Mouse (Mus musculus): ENCODE measurements around the gene Zg16. TPM values are rescaled to one million over a fixed set of nuclear protein-coding genes. Genes with fewer than 3 reads are reported as not detected.
"Not testable (repeated sequence)": the region's sequence is repeated elsewhere in the genome, so short reads cannot be mapped to it uniquely, and the experiment has no call there.

Zg16 gene
- 29.5 and 61.7 TPM in 2 replicates for polyA plus RNA-seq (2015; fragmentation: Nextera tagmentation; extraction: Ambion mirVana)

- H3K9ac ChIP-seq (ENCODE audit: low read length); H3K4me3 ChIP-seq (replicated peaks; ENCODE audit: low read length); H3K36me3 ChIP-seq (ENCODE audit: control insufficient read depth, insufficient read depth, low read length); H3K4me2 ChIP-seq (ENCODE audit: low read depth, low read length); H3K9me3 ChIP-seq (replicated peaks; ENCODE audit: control insufficient read depth, low read length); H3K4me1 ChIP-seq (ENCODE audit: control insufficient read depth, insufficient read depth, low read length); H3K27ac ChIP-seq (ENCODE audit: low read length); H3K27me3 ChIP-seq (ENCODE audit: control insufficient read depth, insufficient read depth, low read length); ATAC-seq (ENCODE audit: insufficient read depth, low FRiP score): not testable (repeated sequence)
- 74% methylated on average over 6 of the region's 6 CpGs for WGBS
Measured at GRCm38 (mm10) chr7:127087278-127088010, at the start of gene Zg16. Zg16 (minus strand) TSS chr7:127087328.

DNA sequence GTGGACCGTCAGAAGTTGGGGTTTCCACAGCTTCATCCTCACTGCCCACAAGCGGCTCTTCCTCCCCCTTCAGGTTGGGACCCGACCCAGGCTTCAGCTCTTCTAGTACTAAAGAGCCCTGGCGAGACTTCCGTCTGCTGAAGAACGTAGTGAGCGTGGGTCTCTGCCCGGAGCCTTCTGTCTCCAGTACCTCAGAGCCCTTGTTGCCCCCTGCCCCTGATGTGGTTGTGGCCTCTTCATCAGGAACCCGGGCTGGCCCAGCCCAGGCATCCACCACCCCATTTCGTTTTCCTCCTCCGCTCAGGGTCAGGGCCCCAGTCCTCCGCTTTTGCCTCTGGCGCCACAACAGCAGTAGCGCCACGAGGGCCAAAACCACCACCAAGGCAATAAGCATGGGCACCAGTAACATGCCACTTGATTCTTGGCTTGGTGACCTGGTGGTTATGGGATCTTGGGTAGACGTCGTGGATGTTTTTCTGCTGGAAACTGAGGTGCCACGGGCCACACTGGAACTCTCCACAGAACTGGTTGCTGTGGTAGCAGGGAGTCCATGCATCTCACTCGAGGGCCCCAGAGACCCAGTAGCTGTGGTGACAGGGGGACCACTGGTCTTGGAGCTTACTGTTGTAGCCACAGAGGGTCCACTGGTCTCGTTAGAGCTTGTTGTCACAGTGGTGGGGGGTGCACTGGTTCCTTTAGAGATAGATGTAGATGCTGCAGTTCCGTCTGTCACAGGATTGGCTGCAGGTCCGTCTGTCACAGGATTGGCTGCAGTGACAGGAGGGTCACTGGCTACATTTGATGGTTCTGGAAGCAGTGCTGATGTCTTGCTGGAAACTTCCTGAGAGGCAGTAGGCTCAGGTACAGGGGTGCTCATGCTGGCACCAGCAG, 49.3 kb upstream of the Zg16 start:
- Histone ChIP-seq H3K27ac (ENCODE audit: low read length) (no peak overlapping the region), H3K4me3 (replicated peaks; ENCODE audit: low read length) (no peak overlapping the region), H3K27me3 (ENCODE audit: control insufficient read depth, insufficient read depth, low read length) (no peaks in the 10 kb centered on the region), H3K9ac (ENCODE audit: low read length) (no peak overlapping the region), H3K4me1 (ENCODE audit: control insufficient read depth, insufficient read depth, low read length) (no peaks in the 10 kb centered on the region), H3K4me2 (ENCODE audit: low read depth, low read length) (no peak overlapping the region), H3K9me3 (replicated peaks; ENCODE audit: control insufficient read depth, low read length) (no peaks in the 10 kb centered on the region), H3K36me3 (ENCODE audit: control insufficient read depth, insufficient read depth, low read length) (no peaks in the 10 kb centered on the region)
- no peak for ATAC-seq (ENCODE audit: insufficient read depth, low FRiP score)
- WGBS, result 79% methylated on average over 22 of the region's 22 CpGs

DNA sequence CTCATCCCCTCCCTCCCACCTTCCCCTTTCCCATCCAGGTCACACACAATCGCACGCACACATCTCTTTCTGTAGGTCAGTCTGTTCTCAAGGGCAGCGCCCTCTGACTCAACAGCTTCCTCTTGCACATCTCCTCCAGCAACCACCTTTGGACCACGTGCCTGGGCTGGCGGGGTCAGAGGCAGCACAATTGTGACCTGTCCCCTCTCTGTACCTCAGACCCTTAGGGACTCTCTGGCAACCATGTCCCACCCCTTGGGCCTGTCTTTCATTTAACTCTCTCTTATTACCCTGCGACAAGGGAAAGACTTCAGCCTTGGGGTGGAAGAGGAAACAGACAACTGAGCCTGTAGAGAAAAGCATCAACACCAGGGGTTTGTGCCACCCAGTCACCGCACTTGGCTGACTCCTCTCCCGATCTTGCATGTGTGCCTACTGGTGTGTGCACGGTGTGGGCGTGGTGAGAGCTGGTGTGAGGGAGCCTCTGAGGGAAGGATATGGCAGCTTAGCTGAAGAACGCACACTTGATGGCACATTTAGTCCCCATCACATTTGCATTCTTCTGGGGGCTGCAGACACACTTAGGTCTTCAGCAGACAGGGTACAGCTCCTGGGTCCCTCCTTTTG, 47.8 kb upstream of the Zg16 start:
- ATAC-seq (ENCODE audit: insufficient read depth, low FRiP score), result no peak
- no peaks in the 10 kb centered on the region for H3K27me3 ChIP-seq (ENCODE audit: control insufficient read depth, insufficient read depth, low read length)
- no peak overlapping the region for H3K9ac ChIP-seq (ENCODE audit: low read length)
- no peaks in the 10 kb centered on the region for H3K9me3 ChIP-seq (replicated peaks; ENCODE audit: control insufficient read depth, low read length)
- H3K4me1 ChIP-seq (ENCODE audit: control insufficient read depth, insufficient read depth, low read length), result no peaks in the 10 kb centered on the region
- no peaks in the 10 kb centered on the region for H3K36me3 ChIP-seq (ENCODE audit: control insufficient read depth, insufficient read depth, low read length)
- WGBS, result 75% methylated on average over 11 of the region's 11 CpGs
- no peak overlapping the region for H3K4me2 ChIP-seq (ENCODE audit: low read depth, low read length)
- no peak overlapping the region for H3K27ac ChIP-seq (ENCODE audit: low read length)
- no peak overlapping the region for H3K4me3 ChIP-seq (replicated peaks; ENCODE audit: low read length)

DNA sequence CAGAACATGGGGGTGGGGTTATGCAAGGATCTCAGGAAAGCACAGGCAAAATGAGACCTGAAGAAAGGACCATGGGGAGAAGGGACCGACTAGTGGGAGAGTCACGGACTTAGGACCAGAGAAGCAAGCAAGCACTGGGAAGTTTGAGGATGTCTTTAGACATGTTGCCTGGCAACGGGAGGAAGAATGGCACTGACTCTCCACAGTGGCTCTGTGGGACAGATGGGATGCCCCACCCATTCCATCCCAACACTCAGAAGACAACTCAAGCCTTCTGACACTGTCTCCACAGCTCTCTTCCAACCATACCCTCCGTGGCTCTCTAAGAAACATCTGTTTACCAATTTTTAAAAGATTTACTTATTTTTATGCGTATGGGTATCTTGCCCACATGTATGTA, 46.0 kb upstream of the Zg16 start:
- H3K4me2 ChIP-seq (ENCODE audit: low read depth, low read length), result no peak overlapping the region
- H3K4me1 ChIP-seq (ENCODE audit: control insufficient read depth, insufficient read depth, low read length), result no peaks in the 10 kb centered on the region
- no peak overlapping the region for H3K9ac ChIP-seq (ENCODE audit: low read length)
- WGBS, result 71% methylated on average over 5 of the region's 5 CpGs
- no peak for ATAC-seq (ENCODE audit: insufficient read depth, low FRiP score)
- no peaks in the 10 kb centered on the region for H3K36me3 ChIP-seq (ENCODE audit: control insufficient read depth, insufficient read depth, low read length)
- no peaks in the 10 kb centered on the region for H3K27me3 ChIP-seq (ENCODE audit: control insufficient read depth, insufficient read depth, low read length)
- no peaks in the 10 kb centered on the region for H3K9me3 ChIP-seq (replicated peaks; ENCODE audit: control insufficient read depth, low read length)
- H3K4me3 ChIP-seq (replicated peaks; ENCODE audit: low read length), result no peak overlapping the region
- no peak overlapping the region for H3K27ac ChIP-seq (ENCODE audit: low read length)

DNA sequence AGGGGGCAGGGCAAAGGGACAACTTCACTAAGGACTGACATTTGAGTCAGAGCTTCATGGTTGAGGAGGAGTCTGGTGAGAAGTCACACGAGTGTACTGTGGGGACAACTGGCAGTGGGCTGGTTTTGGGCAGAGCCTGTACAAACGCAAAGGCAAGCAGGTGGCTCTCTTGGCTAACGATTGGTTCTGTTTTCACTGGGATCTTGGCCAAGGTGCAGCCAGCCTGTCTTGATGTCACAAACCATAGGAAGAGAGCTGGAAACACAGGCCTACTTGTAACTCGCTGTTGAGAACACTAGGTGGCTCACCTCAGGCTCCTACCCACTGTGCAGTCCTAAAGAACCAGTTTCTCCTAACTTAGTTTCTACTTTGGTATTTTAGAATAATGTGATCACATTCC, 42.5 kb upstream of the Zg16 start:
- Histone ChIP-seq H3K4me1 (ENCODE audit: control insufficient read depth, insufficient read depth, low read length) (no peaks in the 10 kb centered on the region), H3K9ac (ENCODE audit: low read length) (no peak overlapping the region), H3K9me3 (replicated peaks; ENCODE audit: control insufficient read depth, low read length) (no peaks in the 10 kb centered on the region; the same call in 1 of the 2 replicates), H3K36me3 (ENCODE audit: control insufficient read depth, insufficient read depth, low read length) (no peaks in the 10 kb centered on the region), H3K27ac (ENCODE audit: low read length) (no peak overlapping the region), H3K4me2 (ENCODE audit: low read depth, low read length) (no peak overlapping the region), H3K4me3 (replicated peaks; ENCODE audit: low read length) (no peak overlapping the region), H3K27me3 (ENCODE audit: control insufficient read depth, insufficient read depth, low read length) (no peaks in the 10 kb centered on the region)
- peak; percentile 53; the same call in 1 of the 2 replicates for ATAC-seq (ENCODE audit: insufficient read depth, low FRiP score)
- 14% methylated on average over 4 of the region's 4 CpGs for WGBS

- H3K4me3 ChIP-seq (replicated peaks; ENCODE audit: low read length), result peak within 1 kb of the TSS; percentile 3; the same call in 1 of the 2 replicates
- no peak for ATAC-seq (ENCODE audit: insufficient read depth, low FRiP score)
Measured at GRCm38 (mm10) chr7:127121911-127122270, 34.8 kb upstream of the Zg16 start, which contains the start of gene Qprt. Qprt (minus strand) TSS chr7:127122226.

GRCm38 (mm10) chr7:127121061-127121910, 34.2 kb upstream of the Zg16 start:
- 0 out of 2 replicates have a peak overlapping the region, but pooled peaks have one; percentile 11 for H3K4me2 ChIP-seq (ENCODE audit: low read depth, low read length)
- no peaks in the 10 kb centered on the region for H3K36me3 ChIP-seq (ENCODE audit: control insufficient read depth, insufficient read depth, low read length)
- H3K27ac ChIP-seq (ENCODE audit: low read length), result no peak overlapping the region; the same call in 1 of the 2 replicates
- WGBS, result 20% methylated on average over 21 of the region's 21 CpGs
- H3K27me3 ChIP-seq (ENCODE audit: control insufficient read depth, insufficient read depth, low read length), result peaks cover 6% of the 10 kb centered on the region; the same call in 1 of the 2 replicates
- no peaks in the 10 kb centered on the region; the same call in 1 of the 2 replicates for H3K9me3 ChIP-seq (replicated peaks; ENCODE audit: control insufficient read depth, low read length)
- no peak for ATAC-seq (ENCODE audit: insufficient read depth, low FRiP score)
- peak overlapping the region; percentile 3; the same call in 1 of the 2 replicates for H3K4me3 ChIP-seq (replicated peaks; ENCODE audit: low read length)
- H3K9ac ChIP-seq (ENCODE audit: low read length), result peak overlapping the region; percentile 39; the same call in 1 of the 2 replicates
- peaks cover 9% of the 10 kb centered on the region; the same call in 1 of the 2 replicates for H3K4me1 ChIP-seq (ENCODE audit: control insufficient read depth, insufficient read depth, low read length)

More at GRCm38 (mm10) chr7:127121911-127122270, 34.8 kb upstream of the Zg16 start, which contains the start of gene Qprt:
- Histone ChIP-seq H3K27me3 (ENCODE audit: control insufficient read depth, insufficient read depth, low read length) (peaks cover 6% of the 10 kb centered on the region; the same call in 1 of the 2 replicates), H3K9me3 (replicated peaks; ENCODE audit: control insufficient read depth, low read length) (no peaks in the 10 kb centered on the region; the same call in 1 of the 2 replicates), H3K4me1 (ENCODE audit: control insufficient read depth, insufficient read depth, low read length) (peaks cover 9% of the 10 kb centered on the region; the same call in 1 of the 2 replicates), H3K36me3 (ENCODE audit: control insufficient read depth, insufficient read depth, low read length) (no peaks in the 10 kb centered on the region), H3K27ac (ENCODE audit: low read length) (no peak within 1 kb of the TSS; the same call in 1 of the 2 replicates), H3K4me2 (ENCODE audit: low read depth, low read length) (0 out of 2 replicates have a peak within 1 kb of the TSS, but pooled peaks have one; percentile 11), H3K9ac (ENCODE audit: low read length) (0 out of 2 replicates have a peak within 1 kb of the TSS, but pooled peaks have one; percentile 38)
- WGBS, result 17% methylated on average over 7 of the region's 7 CpGs

Measured in stomach, embryonic 16.5 days (tissue).